Mouse (Mus musculus) small intestine, adult 2 months (tissue): ENCODE results near the gene Setd2. TPM values are rescaled to one million over a fixed set of nuclear protein-coding genes. Genes with fewer than 3 reads are reported as not detected.

Experiments
- H3K27ac ChIP-seq: fragments of 200-500 bp; 2 replicates; pipeline ENCODE4 v1.5.1; 2012; ENCODE audit warnings: low read depth, low read length, control low read depth, inconsistent platforms; ENCODE audit not compliant: insufficient read depth
- H3K27me3 ChIP-seq: fragments of 200-500 bp; 2 replicates; pipeline ENCODE4 v1.6.1; 2012; ENCODE audit warnings: mild to moderate bottlenecking, moderate library complexity, low read length, inconsistent platforms; ENCODE audit not compliant: control insufficient read depth, insufficient read depth
- H3K36me3 ChIP-seq: fragments of 200-500 bp; 2 replicates; pipeline ENCODE4 v1.6.1; 2012; ENCODE audit warnings: mild to moderate bottlenecking, low read length, control low read depth, inconsistent platforms; ENCODE audit not compliant: control insufficient read depth, insufficient read depth
- H3K4me1 ChIP-seq: fragments of 200-500 bp; 2 replicates; pipeline ENCODE4 v1.6.1; 2012; ENCODE audit warnings: low read length, inconsistent platforms, mixed read lengths; ENCODE audit not compliant: control insufficient read depth, insufficient read depth, insufficient read length
- H3K4me3 ChIP-seq: fragments of 200-500 bp; 2 replicates; pipeline ENCODE4 v1.5.1; 2012; ENCODE audit warnings: low read depth, mild to moderate bottlenecking, control low read depth, inconsistent platforms, low read length, moderate library complexity
- CTCF ChIP-seq: fragments of 200-500 bp; IDR thresholded peaks from 2 replicates; pipeline ENCODE4 v1.5.1; 2012; ENCODE audit warnings: low read depth, mild to moderate bottlenecking, control low read depth, inconsistent platforms, low read length, moderate library complexity, mixed read lengths; ENCODE audit not compliant: insufficient replicate concordance, insufficient read length; ENCODE audit errors: extremely low read depth
- POLR2A ChIP-seq: fragments of 200-500 bp; IDR thresholded peaks from 2 replicates; pipeline ENCODE4 v1.6.1; 2012; ENCODE audit warnings: low read depth, mild to moderate bottlenecking, control low read depth, inconsistent platforms, low read length, moderate library complexity
- WGBS: fragments of 180-500 bp; shearing (Covaris S2); methylation state at CpG from one replicate; pipeline ENCODE4 v1.1.7; 2018; 5-methylcytosine and 5-hydroxymethylcytosine counted together
- polyA plus RNA-seq: library from polyadenylated mRNA; depleted of rRNA; stranded (reverse); fragments of >200 nt; gene quantifications from 2 replicates; pipeline ENCODE4 v1.2.3, GENCODE M21; 2012

Setd2 gene
- polyA plus RNA-seq, 1 experiment, result 33.1 TPM

DNA sequence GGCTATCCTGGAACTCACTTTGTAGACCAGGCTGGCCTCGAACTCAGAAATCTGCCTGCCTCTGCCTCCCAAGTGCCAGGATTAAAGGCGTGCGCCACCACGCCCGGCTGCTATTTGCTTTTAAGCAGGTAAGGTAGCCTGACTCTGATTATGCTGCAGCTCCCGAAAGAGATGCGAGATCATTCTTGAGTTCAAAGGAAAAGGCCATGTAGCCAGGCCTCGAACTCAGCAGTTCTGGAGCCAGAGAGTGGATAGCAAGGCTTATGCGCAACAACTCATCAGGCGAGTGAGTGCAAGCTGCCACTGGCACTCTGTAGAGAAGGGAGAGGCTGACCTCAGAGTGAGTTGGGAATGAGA is 123.2 kb downstream of the Setd2 start:
- peaks cover 28% of the 10 kb centered on the region for H3K4me1 ChIP-seq
- peak overlapping the region; percentile 72 for H3K27ac ChIP-seq
- H3K4me3 ChIP-seq, result peak overlapping the region; percentile 67; the same call in 1 of the 2 replicates
- H3K27me3 ChIP-seq, result no peaks in the 10 kb centered on the region
- 55% methylated on average over 10 of the region's 10 CpGs for WGBS
- H3K36me3 ChIP-seq, result peaks cover 1% of the 10 kb centered on the region; the same call in 1 of the 2 replicates
- TF ChIP-seq POLR2A (no peak), CTCF (no peak)

DNA sequence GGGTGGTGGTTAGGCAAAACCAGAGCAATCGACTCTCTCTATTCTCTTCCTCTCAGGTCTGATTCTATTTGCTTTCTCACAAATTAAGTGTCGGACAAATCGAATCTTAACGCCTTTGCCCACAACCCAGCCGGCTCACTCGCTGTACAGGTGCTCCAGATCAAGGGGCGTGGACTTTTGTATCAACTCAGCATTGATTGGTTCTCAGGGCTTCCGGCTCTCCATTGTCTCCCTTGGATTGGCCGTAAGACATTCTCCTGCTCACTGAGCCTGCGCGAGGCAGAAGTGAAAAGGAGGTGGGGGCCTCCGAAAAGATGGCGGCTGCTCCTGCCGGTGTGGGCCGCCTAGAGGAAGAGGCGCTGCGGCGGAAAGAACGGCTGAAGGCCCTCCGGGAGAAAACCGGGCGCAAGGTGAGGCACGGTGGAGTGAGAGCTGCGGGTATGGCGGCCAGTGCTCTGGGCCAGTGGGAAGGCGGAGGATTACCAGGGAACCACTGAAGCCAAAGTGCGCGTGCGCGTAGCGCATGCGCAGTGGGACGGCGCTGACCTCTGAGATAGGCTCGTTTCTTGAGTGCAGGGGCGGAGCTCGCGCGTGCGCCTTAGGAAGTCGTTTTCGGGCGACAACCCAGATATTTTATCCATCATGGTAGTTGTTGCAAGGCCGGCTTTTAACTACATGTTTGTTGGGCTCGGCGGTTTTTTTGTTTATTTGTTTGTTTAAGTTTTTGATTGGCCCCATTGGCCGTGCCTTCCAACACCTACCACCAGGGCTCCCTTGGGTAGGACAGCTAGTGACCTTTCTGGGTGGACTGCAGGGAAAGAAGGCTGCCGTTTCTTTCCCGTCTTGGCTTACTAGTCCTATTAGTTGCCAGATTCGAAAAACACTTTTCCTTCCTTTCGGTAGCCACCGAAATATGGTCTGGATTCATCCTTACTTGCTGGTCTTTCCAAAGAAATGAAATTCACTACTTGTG is 124.1 kb downstream of the Setd2 start, which contains the start of gene Ccdc12:
Gene Ccdc12, plus strand, starts transcription at position 255 of the 973 bp plus-strand sequence.
- H3K27ac ChIP-seq, result peak within 1 kb of the TSS; percentile 87
- H3K36me3 ChIP-seq, result no peaks in the 10 kb centered on the region; the same call in 1 of the 2 replicates
- WGBS, result under 1% methylated on average over 52 of the region's 52 CpGs
- no peaks in the 10 kb centered on the region for H3K27me3 ChIP-seq
- TF ChIP-seq POLR2A, result peak; percentile 80
- TF ChIP-seq CTCF, result peak; percentile 14; the same call in 1 of the 2 replicates
- H3K4me3 ChIP-seq, result peak within 1 kb of the TSS; percentile 67
- H3K4me1 ChIP-seq, result peaks cover 31% of the 10 kb centered on the region

- Histone ChIP-seq H3K4me1 (peaks cover 24% of the 10 kb centered on the region), H3K36me3 (no peaks in the 10 kb centered on the region; the same call in 1 of the 2 replicates), H3K27me3 (no peaks in the 10 kb centered on the region), H3K4me3 (peak overlapping the region; percentile 47), H3K27ac (peak overlapping the region; percentile 87)
- peak; percentile 29; the same call in 1 of the 2 replicates for TF ChIP-seq POLR2A
- TF ChIP-seq CTCF, result no peak
- 23% methylated on average over 13 of the region's 13 CpGs for WGBS
Measured at GRCm38 (mm10) chr9:110657474-110658078, 125.2 kb downstream of the Setd2 start.

GRCm38 (mm10) chr9:110659521-110659920 is 127.1 kb downstream of the Setd2 start:
- Histone ChIP-seq H3K4me1 (peaks cover 19% of the 10 kb centered on the region; the same call in 1 of the 2 replicates), H3K36me3 (no peaks in the 10 kb centered on the region; the same call in 1 of the 2 replicates), H3K4me3 (no peak overlapping the region), H3K27ac (no peak overlapping the region), H3K27me3 (no peaks in the 10 kb centered on the region)
- TF ChIP-seq CTCF (no peak), POLR2A (no peak)
- 83% methylated on average over 12 of the region's 12 CpGs for WGBS

- Histone ChIP-seq H3K27me3 (no peaks in the 10 kb centered on the region), H3K4me1 (peaks cover 14% of the 10 kb centered on the region; the same call in 1 of the 2 replicates), H3K27ac (no peak overlapping the region; the same call in 1 of the 2 replicates), H3K36me3 (no peaks in the 10 kb centered on the region; the same call in 1 of the 2 replicates), H3K4me3 (no peak overlapping the region)
- 94% methylated on average over 2 of the region's 2 CpGs for WGBS
- TF ChIP-seq CTCF (no peak), POLR2A (no peak)
Measured at GRCm38 (mm10) chr9:110660208-110660607, 127.8 kb downstream of the Setd2 start.

DNA sequence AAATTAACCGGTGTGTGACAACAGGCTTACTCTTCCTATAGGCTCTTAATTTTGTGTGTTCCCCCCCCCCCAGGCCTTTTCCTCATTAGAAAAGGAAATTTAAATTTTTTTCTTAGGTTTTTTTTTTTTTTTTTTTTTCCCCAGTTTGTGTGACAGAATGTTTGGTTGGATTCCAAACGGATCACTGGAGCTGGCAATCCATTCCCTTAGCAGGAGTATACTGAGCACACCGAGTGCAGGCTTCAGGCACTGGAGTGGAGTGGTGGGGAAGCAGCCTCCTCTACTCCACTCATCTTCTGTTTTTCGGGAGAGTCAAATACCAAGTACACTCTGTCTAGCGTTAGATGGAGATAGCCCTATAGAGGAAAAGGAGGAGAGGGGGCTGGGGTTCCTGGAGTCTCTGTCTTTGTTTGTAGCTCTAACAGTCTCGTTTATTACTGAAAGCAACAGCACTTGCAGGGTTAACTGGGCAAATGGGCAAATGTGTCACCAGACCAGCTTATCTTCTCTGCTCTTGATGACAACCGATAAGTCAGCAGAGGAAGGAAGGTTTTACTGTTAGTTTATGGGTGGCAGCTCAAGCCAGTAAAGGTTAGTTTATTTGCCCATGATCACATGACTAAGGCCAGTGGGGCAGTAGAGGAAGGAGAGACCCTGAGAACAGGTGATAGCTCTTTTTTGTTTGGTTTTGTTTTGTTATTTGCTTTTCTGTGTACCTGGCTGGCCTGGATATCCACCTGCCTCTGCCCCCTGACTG is 128.6 kb downstream of the Setd2 start:
- Histone ChIP-seq H3K4me3 (no peak overlapping the region), H3K4me1 (peaks cover 11% of the 10 kb centered on the region; the same call in 1 of the 2 replicates), H3K36me3 (no peaks in the 10 kb centered on the region; the same call in 1 of the 2 replicates), H3K27me3 (no peaks in the 10 kb centered on the region), H3K27ac (no peak overlapping the region)
- TF ChIP-seq POLR2A (no peak), CTCF (no peak)
- WGBS, result 53% methylated on average over 7 of the region's 7 CpGs
